Mouse (Mus musculus) limb, embryonic 11.5 days (tissue): ENCODE measurements at regions not wholly inside any gene's neighbourhood (a gene's known extent, or its start where the extent isn't known, plus 50 kb on each side); places are given as distances from the start of the nearest gene placed in this dataset.

Experiments used
- ATAC-seq: fragments of 200-750 bp; cut with Nextera tagmentation; 2 replicates; pipeline ENCODE4 v1.8.0; 2017; ENCODE audit warnings: low read depth; ENCODE audit not compliant: insufficient number of reproducible peaks, low FRiP score, low TSS enrichment
- DNase-seq: peaks from one replicate; pipeline ENCODE4 v3.0.0-alpha.2; 2015; ENCODE audit warnings: low spot score
- H3K27ac ChIP-seq: fragments of 300-500 bp; sonication (generic); replicated peaks from 2 replicates; pipeline ENCODE4 v1.5.1; 2014; ENCODE audit warnings: low read depth, mild to moderate bottlenecking, low read length
- H3K27me3 ChIP-seq: fragments of 300-500 bp; sonication (generic); 2 replicates; pipeline ENCODE4 v1.6.1; 2014; ENCODE audit warnings: mild to moderate bottlenecking, low read length, mixed read lengths; ENCODE audit not compliant: control insufficient read depth, insufficient read depth
- H3K36me3 ChIP-seq: fragments of 300-500 bp; sonication (generic); 2 replicates; pipeline ENCODE4 v1.6.1; 2014; ENCODE audit warnings: mild to moderate bottlenecking, low read length, moderate library complexity, mixed read lengths; ENCODE audit not compliant: control insufficient read depth, insufficient read depth
- H3K4me1 ChIP-seq: fragments of 300-500 bp; sonication (generic); 2 replicates; pipeline ENCODE4 v1.6.1; 2014; ENCODE audit warnings: low read length, mixed read lengths; ENCODE audit not compliant: control insufficient read depth, insufficient read depth
- H3K4me2 ChIP-seq: fragments of 300-500 bp; sonication (generic); 2 replicates; pipeline ENCODE4 v1.6.1; 2014; ENCODE audit warnings: low read depth, mild to moderate bottlenecking, moderate library complexity; ENCODE audit not compliant: severe bottlenecking
- H3K4me3 ChIP-seq: fragments of 300-500 bp; sonication (generic); 2 replicates; pipeline ENCODE4 v1.5.1; 2014; ENCODE audit warnings: low read depth, low read length
- H3K9ac ChIP-seq: fragments of 300-500 bp; sonication (generic); 2 replicates; pipeline ENCODE4 v1.6.1; 2014; ENCODE audit warnings: mild to moderate bottlenecking, low read length
- H3K9me3 ChIP-seq: fragments of 300-500 bp; sonication (generic); 2 replicates; pipeline ENCODE4 v1.6.1; 2016; ENCODE audit warnings: low read length; ENCODE audit not compliant: control insufficient read depth
- WGBS: fragments of 180-500 bp; shearing (Covaris S2); extraction: QIAGEN DNeasy Blood & Tissue Kit; methylation state at CpG from one replicate; pipeline ENCODE4 v1.1.7; 2014; 5-methylcytosine and 5-hydroxymethylcytosine counted together

DNA sequence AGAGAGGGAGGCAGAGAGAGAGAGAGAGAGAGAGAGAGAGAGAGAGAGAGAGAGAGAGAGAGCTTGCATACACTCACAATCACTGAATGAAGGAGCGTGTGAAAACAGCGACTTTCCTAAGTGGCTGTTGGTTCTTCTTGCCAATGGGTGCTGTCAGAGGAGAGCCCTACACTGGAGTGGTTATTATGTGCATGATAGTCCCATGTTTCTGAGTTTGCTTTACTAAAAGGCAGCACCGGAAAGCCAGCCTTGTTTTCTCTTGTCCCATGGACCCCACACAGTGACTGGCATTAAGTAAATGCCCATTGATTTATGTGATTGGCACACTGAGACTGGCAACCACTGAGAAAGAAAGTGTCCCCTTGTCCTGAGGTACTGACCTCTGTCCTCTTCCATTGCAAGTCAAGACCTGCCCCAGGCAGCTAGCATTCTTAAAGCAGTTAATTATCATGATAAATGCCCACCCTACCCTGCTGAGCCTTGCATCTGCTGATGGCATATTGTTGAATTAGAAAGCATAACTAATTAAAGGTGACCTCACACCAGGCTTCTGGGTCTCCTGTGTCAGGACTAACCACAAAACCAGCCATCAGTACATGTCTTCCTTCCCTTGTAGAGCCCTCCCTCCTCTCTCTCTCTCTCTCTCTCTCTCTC is 313.6 kb downstream of the Insc start:
- peak; percentile 15 for DNase-seq
- ATAC-seq: no peak
- no peak overlapping the region for H3K4me3 ChIP-seq
- H3K36me3 ChIP-seq: no peaks in the 10 kb centered on the region
- WGBS: 43% methylated on average over 3 of the region's 3 CpGs
- no peaks in the 10 kb centered on the region for H3K27me3 ChIP-seq
- no peaks in the 10 kb centered on the region for H3K4me1 ChIP-seq
- no peaks in the 10 kb centered on the region for H3K9me3 ChIP-seq
- no peak overlapping the region for H3K9ac ChIP-seq
- no peak overlapping the region for H3K27ac ChIP-seq
- no peak overlapping the region for H3K4me2 ChIP-seq

DNA sequence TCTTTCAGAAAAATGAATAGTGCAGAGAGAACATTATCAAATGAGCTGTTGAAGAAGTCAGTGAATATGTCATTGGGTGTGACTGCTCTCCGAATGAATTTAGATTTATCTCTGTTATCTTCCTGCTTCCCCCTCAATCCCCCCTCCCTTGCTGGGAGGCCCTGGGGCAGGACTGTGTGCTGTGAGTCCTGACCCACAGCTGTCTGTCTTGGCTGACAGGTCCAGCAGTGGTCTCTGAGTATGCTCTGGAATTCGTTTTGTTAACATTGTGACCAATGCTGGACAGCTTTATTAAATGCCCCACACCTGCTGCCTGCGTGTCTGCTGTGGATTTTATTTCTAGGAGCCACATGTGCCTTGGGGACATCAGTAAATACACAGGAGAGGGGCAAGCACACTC is 314.2 kb downstream of the Insc start:
- Histone ChIP-seq H3K27ac (no peak overlapping the region), H3K9ac (no peak overlapping the region), H3K4me1 (no peaks in the 10 kb centered on the region), H3K9me3 (no peaks in the 10 kb centered on the region), H3K36me3 (no peaks in the 10 kb centered on the region), H3K27me3 (no peaks in the 10 kb centered on the region), H3K4me2 (no peak overlapping the region), H3K4me3 (no peak overlapping the region)
- ATAC-seq: no peak
- 29% methylated on average over 3 of the region's 3 CpGs for WGBS
- DNase-seq: peak; percentile 19

DNA sequence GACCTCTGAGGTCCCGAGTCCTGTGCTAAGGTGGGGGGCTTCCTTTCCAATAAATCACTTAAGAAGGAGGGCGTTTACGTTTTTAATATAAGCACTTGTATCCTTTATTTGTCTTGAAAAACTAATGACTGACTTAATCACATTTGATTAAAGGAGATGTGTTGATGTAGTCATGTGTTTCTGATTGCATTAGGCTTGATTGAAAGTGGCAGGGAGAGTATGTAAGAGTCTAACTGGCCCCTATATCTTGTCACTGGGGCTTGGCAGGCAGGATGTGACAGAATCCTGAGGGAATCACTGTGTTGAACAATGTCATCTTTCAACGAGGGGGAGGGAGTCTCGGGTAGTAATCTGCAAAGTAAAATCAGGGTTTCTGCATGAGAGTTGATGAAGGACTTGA is 316.7 kb downstream of the Insc start:
- H3K27me3 ChIP-seq: no peaks in the 10 kb centered on the region
- H3K36me3 ChIP-seq: no peaks in the 10 kb centered on the region
- 71% methylated on average over 5 of the region's 5 CpGs for WGBS
- no peak for ATAC-seq
- H3K4me3 ChIP-seq: no peak overlapping the region
- no peak overlapping the region for H3K4me2 ChIP-seq
- no peaks in the 10 kb centered on the region for H3K9me3 ChIP-seq
- H3K27ac ChIP-seq: no peak overlapping the region
- no peak for DNase-seq
- no peak overlapping the region for H3K9ac ChIP-seq
- H3K4me1 ChIP-seq: no peaks in the 10 kb centered on the region

DNA sequence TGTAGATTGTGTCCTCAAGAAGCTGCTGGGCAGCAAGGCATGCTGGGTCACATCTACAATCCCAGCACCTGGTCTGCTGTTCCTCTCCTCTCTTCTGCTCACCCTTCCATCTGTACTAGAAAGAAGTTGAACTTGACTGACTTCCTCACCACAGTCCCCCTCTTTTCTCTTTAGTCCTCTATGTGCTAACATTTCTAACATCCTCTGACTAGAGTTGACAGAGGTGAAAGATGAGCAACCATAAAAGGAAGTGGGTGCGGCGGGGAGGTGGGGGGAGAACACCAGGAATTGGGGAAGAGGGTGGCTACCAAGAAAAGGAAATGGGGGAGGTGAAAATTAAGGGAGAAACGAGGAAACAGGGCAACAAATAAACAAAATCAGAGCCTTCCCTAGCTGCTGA is 319.3 kb downstream of the Insc start:
- ATAC-seq: no peak
- Histone ChIP-seq H3K9me3 (no peaks in the 10 kb centered on the region), H3K4me1 (no peaks in the 10 kb centered on the region), H3K27me3 (no peaks in the 10 kb centered on the region), H3K4me3 (no peak overlapping the region), H3K9ac (no peak overlapping the region), H3K36me3 (no peaks in the 10 kb centered on the region), H3K27ac (no peak overlapping the region), H3K4me2 (no peak overlapping the region)
- DNase-seq: no peak
- WGBS: 60% methylated on average over 3 of the region's 3 CpGs

DNA sequence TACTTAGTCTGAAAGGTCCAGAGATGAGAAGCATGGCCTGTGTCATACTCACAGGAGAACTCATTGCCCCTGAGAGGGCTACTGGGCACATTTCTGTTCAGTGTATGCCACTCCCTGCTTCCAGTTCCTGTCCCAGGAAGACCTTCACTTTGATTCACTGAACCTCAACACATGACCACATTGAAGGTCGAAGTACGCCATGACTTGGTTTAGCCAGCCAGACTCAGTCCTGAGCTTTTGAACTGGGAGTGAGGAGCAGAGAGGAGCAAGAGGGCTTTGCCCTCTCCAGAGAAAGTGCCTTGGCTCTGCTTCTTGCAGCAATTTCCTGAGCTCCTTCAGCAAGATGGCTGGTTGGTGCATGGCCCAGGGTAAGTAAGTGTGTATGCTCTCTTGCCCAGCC is 324.1 kb downstream of the Insc start:
- ATAC-seq: no peak

DNA sequence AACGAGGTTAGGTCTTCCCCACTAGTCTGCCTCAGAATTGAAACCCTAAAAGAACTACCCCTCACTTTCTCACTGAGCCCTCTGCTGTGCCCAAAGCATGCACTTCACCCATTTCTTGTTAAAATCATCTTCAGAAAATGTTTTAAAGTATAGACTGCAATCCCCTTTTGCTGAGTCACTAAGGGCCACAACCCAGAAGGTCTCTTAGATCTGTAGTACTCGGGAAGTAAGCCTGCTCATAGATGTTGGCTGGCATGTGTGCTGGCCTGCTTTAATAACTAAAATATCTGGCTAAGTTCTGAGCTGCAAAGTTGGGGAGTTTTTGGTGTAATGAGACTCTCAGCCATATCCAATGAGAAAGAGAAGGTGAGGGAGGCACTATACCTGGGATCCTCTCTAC is 329.9 kb downstream of the Insc start:
- Histone ChIP-seq H3K36me3 (no peaks in the 10 kb centered on the region), H3K4me1 (0 out of 2 replicates have a peak, but pooled peaks cover 3% of the 10 kb centered on the region), H3K9ac (no peak overlapping the region), H3K27ac (no peak overlapping the region), H3K4me3 (no peak overlapping the region), H3K9me3 (no peaks in the 10 kb centered on the region), H3K27me3 (no peaks in the 10 kb centered on the region), H3K4me2 (no peak overlapping the region)
- 90% methylated on average over 2 of the region's 2 CpGs for WGBS
- ATAC-seq: no peak
- DNase-seq: peak; percentile 11

More for the DNA sequence above, 324.1 kb downstream of the Insc start:
- DNase-seq: no peak
- H3K4me2 ChIP-seq: no peak overlapping the region
- H3K9me3 ChIP-seq: no peaks in the 10 kb centered on the region
- H3K36me3 ChIP-seq: no peaks in the 10 kb centered on the region
- 91% methylated on average over 2 of the region's 2 CpGs for WGBS
- no peak overlapping the region for H3K27ac ChIP-seq
- no peak overlapping the region for H3K9ac ChIP-seq
- 0 out of 2 replicates have a peak, but pooled peaks cover 3% of the 10 kb centered on the region for H3K4me1 ChIP-seq
- H3K27me3 ChIP-seq: no peaks in the 10 kb centered on the region
- H3K4me3 ChIP-seq: no peak overlapping the region

DNA sequence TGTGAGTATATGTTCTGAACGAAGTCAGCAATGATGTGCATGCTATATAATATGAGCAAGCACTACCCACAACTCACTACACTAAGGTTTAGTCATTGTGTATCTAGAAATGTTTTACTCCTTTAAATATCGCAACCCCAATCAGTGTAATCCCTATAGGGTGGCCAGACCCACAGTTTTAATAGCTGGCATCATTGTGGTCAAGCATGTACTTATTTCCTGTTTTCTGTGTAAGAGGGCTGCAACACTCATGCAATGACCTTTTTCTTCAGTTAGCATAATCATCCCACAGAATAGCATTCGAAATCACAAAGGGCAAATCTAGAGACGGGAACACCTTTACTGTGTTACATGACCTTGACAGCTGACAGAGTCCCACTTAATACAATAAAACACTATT is 333.3 kb downstream of the Insc start:
- H3K9ac ChIP-seq: no peak overlapping the region
- H3K27ac ChIP-seq: no peak overlapping the region
- H3K4me3 ChIP-seq: no peak overlapping the region
- no peaks in the 10 kb centered on the region for H3K36me3 ChIP-seq
- WGBS: 90% methylated on average over 4 of the region's 4 CpGs
- DNase-seq (peak; percentile 4), ATAC-seq (no peak)
- no peak overlapping the region for H3K4me2 ChIP-seq
- 0 out of 2 replicates have a peak, but pooled peaks cover 3% of the 10 kb centered on the region for H3K4me1 ChIP-seq
- H3K27me3 ChIP-seq: no peaks in the 10 kb centered on the region
- no peaks in the 10 kb centered on the region for H3K9me3 ChIP-seq

DNA sequence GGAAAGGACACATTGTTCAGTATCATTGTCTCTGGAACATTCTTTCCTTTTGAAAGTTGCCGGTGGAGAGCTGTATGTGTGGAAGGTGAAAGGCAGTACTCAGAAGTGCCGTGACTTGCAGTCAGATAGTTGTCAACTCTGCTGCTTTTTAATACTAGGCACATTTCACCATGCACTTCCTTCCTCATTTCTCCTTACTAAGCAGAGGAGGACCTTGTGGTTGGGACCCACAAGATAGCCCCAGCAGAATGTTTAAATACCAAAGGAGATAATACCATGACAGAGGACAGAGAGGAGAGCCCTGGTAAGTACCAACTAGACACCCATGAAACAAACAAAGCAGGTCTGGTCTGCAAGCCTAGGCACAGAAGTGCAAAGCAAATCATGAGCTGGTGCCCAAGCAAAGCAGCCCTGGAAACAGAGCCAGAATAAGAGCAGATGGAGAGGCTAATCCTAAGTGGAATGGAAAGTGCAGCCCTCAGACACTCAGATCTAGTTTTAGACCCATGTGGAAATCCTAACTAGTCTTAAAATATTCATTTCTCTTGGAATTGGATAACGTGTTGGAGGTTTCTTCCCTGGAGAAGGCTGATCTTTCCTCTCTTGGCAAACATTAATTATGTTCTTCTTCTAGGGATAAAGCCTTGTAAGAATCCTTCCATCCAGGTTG is 341.4 kb downstream of the Insc start:
- Histone ChIP-seq H3K9ac (no peak overlapping the region), H3K36me3 (no peaks in the 10 kb centered on the region), H3K9me3 (no peaks in the 10 kb centered on the region), H3K27ac (no peak overlapping the region), H3K4me3 (no peak overlapping the region), H3K4me2 (no peak overlapping the region), H3K4me1 (no peaks in the 10 kb centered on the region), H3K27me3 (no peaks in the 10 kb centered on the region)
- WGBS: 88% methylated on average over 3 of the region's 3 CpGs
- ATAC-seq (no peak), DNase-seq (peak; percentile 7)
